Mouse (Mus musculus): ENCODE results near the gene 1700001O22Rik.

1700001O22Rik gene

DNA sequence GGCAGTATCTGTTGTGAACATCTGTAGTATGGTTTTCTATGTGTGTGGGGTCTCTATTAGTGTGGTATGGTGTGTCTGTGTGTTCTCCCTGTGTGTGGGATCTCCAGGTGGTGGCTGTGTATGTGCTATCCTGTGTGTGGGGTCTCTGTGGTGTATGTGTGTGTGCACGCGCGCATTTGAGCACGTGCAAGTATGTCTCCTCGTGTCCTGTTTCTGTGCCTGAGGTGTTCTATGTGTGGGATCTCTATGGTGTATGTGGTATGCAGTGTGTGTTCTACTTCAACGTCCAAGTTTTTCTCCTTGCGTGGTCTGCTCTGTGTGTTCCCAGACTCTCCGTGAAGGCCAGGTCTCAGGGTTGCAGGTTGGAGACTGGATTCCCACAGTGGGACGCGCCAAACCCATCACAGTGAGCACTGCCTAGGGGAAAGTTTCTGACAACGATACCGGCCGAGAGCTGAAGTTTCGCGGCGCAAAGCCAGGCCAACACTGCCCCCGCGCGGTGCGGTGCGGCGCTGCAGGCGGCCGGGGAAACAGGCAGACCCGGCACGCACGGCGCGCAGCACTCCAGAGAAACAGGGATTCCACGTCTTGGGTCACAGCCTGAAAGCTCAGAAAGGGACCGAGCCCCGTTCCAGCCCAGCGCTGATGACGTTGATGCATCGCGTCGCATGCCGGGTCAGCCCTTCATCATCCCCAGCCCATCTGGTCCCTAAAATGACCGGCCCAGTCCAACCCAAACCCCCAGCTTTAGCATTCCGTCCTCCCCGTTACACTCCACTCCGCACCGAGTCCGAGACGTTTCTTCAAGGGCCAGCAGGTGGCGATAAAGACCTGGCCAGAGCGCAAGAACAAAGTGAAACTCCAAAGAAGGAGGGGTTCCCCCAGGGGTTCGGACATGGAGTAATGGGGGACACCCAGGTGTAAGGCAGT lies 9.0 kb downstream of the 1700001O22Rik start:
- TF ChIP-seq CTCF (conservative IDR thresholded peaks at IDR 0.05; ENCODE audit: low read length) (peak; percentile 80), NANOG (IDR thresholded peaks at IDR 0.05; ENCODE audit: borderline replicate concordance, low read length) (no peak)
- Histone ChIP-seq H3K27me3 (ENCODE audit: insufficient read depth, low read length) (peaks cover 43% of the 10 kb centered on the region), H3K4me1 (replicated peaks; ENCODE audit: low read depth, low read length) (peaks cover 77% of the 10 kb centered on the region), H3K36me3 (ENCODE audit: insufficient read depth, low read length) (no peaks in the 10 kb centered on the region), H3K9me3 (ENCODE audit: low read length) (no peaks in the 10 kb centered on the region), H3K4me3 (replicated peaks; ENCODE audit: low read length) (peak overlapping the region; percentile 76)

- peaks cover 37% of the 10 kb centered on the region for H3K27me3 ChIP-seq (ENCODE audit: insufficient read depth, low read length)
- no peak overlapping the region for H3K4me3 ChIP-seq (replicated peaks; ENCODE audit: low read length)
- H3K4me1 ChIP-seq (replicated peaks; ENCODE audit: low read depth, low read length): peaks cover 53% of the 10 kb centered on the region
- H3K36me3 ChIP-seq (ENCODE audit: insufficient read depth, low read length): no peaks in the 10 kb centered on the region
- no peak for TF ChIP-seq CTCF (conservative IDR thresholded peaks at IDR 0.05; ENCODE audit: low read length)
- no peak for TF ChIP-seq POU5F1 (IDR thresholded peaks at IDR 0.05; ENCODE audit: borderline replicate concordance, low read length)
- no peak for TF ChIP-seq NANOG (IDR thresholded peaks at IDR 0.05; ENCODE audit: borderline replicate concordance, low read length)
- no peaks in the 10 kb centered on the region for H3K9me3 ChIP-seq (ENCODE audit: low read length)
These were observed 11.4 kb downstream of the 1700001O22Rik start for GRCm38 (mm10) chr2:30792061-30792460.

- no peak for TF ChIP-seq CTCF (conservative IDR thresholded peaks at IDR 0.05; ENCODE audit: low read length)
- no peak for TF ChIP-seq NANOG (IDR thresholded peaks at IDR 0.05; ENCODE audit: borderline replicate concordance, low read length)
- no peak for TF ChIP-seq POU5F1 (IDR thresholded peaks at IDR 0.05; ENCODE audit: borderline replicate concordance, low read length)
- no peaks in the 10 kb centered on the region for H3K9me3 ChIP-seq (ENCODE audit: low read length)
- no peaks in the 10 kb centered on the region for H3K36me3 ChIP-seq (ENCODE audit: insufficient read depth, low read length)
- no peak overlapping the region for H3K4me3 ChIP-seq (replicated peaks; ENCODE audit: low read length)
- H3K27me3 ChIP-seq (ENCODE audit: insufficient read depth, low read length): peaks cover 57% of the 10 kb centered on the region
- H3K4me1 ChIP-seq (replicated peaks; ENCODE audit: low read depth, low read length): peaks cover 53% of the 10 kb centered on the region
These were observed 16.0 kb downstream of the 1700001O22Rik start for GRCm38 (mm10) chr2:30787466-30787865.

DNA sequence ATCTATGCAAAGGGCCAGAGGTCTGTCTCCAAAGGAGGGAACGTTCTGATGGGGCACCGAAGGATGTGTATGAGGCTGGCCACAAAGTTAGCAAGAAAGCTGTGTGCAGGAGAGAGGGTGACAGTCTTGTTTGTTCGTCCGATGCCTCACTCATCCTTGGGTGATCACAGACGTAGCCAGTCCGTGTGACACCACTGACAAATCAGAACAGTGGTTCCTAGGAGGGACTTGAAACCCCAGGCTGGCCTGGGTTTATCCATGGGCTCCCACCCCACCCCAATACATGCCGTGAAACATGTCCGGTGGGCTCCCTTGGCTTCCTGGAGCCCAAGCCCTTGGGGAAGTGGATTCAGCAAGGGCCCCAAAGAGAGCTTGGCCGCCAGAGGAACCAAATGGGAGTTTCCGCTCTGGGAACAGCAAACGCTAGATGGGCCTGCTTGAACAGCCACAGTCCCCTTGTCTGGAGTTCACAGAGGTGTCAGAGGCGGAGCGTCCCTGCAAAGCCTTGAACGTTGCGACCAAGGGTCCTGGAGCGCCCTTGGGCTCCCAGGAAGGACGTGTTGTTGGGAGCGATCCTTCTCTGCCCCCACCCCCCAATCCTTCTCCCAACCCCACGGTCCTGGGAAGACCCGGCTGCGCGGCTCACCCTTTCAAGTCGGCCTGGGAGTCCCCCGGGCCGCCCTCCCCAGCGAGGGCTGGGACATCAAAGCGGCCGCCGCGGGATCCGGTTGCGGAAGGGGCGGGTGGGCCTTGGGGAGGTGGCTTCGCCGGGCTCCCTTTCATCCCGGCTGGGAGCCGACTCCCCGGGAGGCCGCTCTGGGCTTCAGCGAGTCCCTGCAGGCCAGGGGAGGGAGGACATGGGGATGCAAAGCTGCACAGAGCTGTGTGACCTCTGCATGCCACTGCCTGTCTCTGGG lies 19.1 kb downstream of the 1700001O22Rik start:
- H3K9me3 ChIP-seq (ENCODE audit: low read length): no peaks in the 10 kb centered on the region
- H3K27me3 ChIP-seq (ENCODE audit: insufficient read depth, low read length): peaks cover 43% of the 10 kb centered on the region
- peak overlapping the region; percentile 67 for H3K4me3 ChIP-seq (replicated peaks; ENCODE audit: low read length)
- H3K36me3 ChIP-seq (ENCODE audit: insufficient read depth, low read length): no peaks in the 10 kb centered on the region
- H3K4me1 ChIP-seq (replicated peaks; ENCODE audit: low read depth, low read length): peaks cover 61% of the 10 kb centered on the region
- TF ChIP-seq NANOG (IDR thresholded peaks at IDR 0.05; ENCODE audit: borderline replicate concordance, low read length) (no peak), POU5F1 (IDR thresholded peaks at IDR 0.05; ENCODE audit: borderline replicate concordance, low read length) (no peak)

GRCm38 (mm10) chr2:30783346-30783745 lies 20.1 kb downstream of the 1700001O22Rik start:
- peak overlapping the region; percentile 45; the same call in 1 of the 2 replicates for H3K4me3 ChIP-seq (replicated peaks; ENCODE audit: low read length)
- H3K4me1 ChIP-seq (replicated peaks; ENCODE audit: low read depth, low read length): peaks cover 69% of the 10 kb centered on the region
- TF ChIP-seq POU5F1 (IDR thresholded peaks at IDR 0.05; ENCODE audit: borderline replicate concordance, low read length): no peak
- TF ChIP-seq CTCF (conservative IDR thresholded peaks at IDR 0.05; ENCODE audit: low read length): no peak
- no peak for TF ChIP-seq NANOG (IDR thresholded peaks at IDR 0.05; ENCODE audit: borderline replicate concordance, low read length)
- H3K36me3 ChIP-seq (ENCODE audit: insufficient read depth, low read length): no peaks in the 10 kb centered on the region
- peaks cover 43% of the 10 kb centered on the region for H3K27me3 ChIP-seq (ENCODE audit: insufficient read depth, low read length)
- no peaks in the 10 kb centered on the region for H3K9me3 ChIP-seq (ENCODE audit: low read length)

DNA sequence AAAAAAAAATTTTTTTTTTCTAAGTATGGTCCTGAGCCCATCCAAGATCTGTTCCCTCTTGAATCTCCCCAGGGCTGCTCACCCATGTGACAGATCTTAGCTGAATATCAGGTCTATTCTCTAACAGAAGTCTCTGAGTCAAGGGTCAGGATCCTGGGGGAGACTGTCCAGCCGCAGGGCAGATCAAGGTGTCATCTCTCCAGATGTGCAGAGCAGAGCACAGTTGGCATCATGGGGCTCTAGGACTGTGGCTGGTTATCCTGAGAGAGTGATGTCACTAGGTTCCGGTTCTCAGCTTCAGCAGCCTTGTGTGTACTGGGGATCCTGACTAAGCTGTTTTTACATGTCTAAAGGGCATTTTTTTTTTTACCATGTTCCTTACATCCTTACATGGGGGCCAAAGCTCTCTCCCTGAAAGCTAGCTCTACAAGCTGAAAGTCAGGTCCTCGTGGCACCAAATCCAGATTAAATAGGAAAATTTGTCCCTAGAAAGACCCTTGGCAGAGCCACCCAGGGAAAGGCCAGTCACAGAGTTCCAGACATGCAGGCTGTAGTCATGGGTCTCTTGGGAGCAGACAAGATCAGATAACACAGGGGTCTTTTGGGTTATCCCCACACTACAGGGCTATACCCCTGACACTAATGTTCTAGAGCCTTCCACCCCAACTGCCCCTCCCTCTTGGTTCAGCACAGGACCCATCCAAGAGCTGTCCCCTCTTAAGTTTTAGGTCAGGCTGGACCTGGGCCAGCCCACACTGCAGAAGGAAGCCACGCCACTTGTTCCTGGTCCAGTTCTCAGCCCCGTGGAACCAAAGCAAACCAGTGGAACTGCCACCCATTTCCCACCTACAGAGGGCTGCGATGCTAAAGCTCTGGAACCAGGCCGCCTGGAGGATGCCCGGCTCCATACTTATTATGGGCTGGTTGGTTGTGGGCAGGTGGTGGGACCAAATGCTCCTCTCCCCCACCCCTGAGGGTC lies 20.9 kb downstream of the 1700001O22Rik start:
- Histone ChIP-seq H3K9me3 (ENCODE audit: low read length) (no peaks in the 10 kb centered on the region), H3K27me3 (ENCODE audit: insufficient read depth, low read length) (peaks cover 47% of the 10 kb centered on the region), H3K4me1 (replicated peaks; ENCODE audit: low read depth, low read length) (peaks cover 76% of the 10 kb centered on the region), H3K4me3 (replicated peaks; ENCODE audit: low read length) (peak overlapping the region; percentile 45; the same call in 1 of the 2 replicates), H3K36me3 (ENCODE audit: insufficient read depth, low read length) (no peaks in the 10 kb centered on the region)
- TF ChIP-seq NANOG (IDR thresholded peaks at IDR 0.05; ENCODE audit: borderline replicate concordance, low read length) (no peak), POU5F1 (IDR thresholded peaks at IDR 0.05; ENCODE audit: borderline replicate concordance, low read length) (no peak), CTCF (conservative IDR thresholded peaks at IDR 0.05; ENCODE audit: low read length) (no peak)

- TF ChIP-seq NANOG (IDR thresholded peaks at IDR 0.05; ENCODE audit: borderline replicate concordance, low read length): peak; percentile 69; the same call in 1 of the 2 replicates
- TF ChIP-seq POU5F1 (IDR thresholded peaks at IDR 0.05; ENCODE audit: borderline replicate concordance, low read length): no peak
- TF ChIP-seq CTCF (conservative IDR thresholded peaks at IDR 0.05; ENCODE audit: low read length): no peak
- H3K4me3 ChIP-seq (replicated peaks; ENCODE audit: low read length): no peak overlapping the region
- no peaks in the 10 kb centered on the region for H3K36me3 ChIP-seq (ENCODE audit: insufficient read depth, low read length)
These were observed 24.2 kb downstream of the 1700001O22Rik start for GRCm38 (mm10) chr2:30779241-30779640.

More at GRCm38 (mm10) chr2:30779241-30779640, 24.2 kb downstream of the 1700001O22Rik start:
- Histone ChIP-seq H3K27me3 (ENCODE audit: insufficient read depth, low read length) (peaks cover 43% of the 10 kb centered on the region), H3K9me3 (ENCODE audit: low read length) (no peaks in the 10 kb centered on the region), H3K4me1 (replicated peaks; ENCODE audit: low read depth, low read length) (peaks cover 93% of the 10 kb centered on the region)

Data from E14TG2a.4 (cell line).